Mouse (Mus musculus) heart, postnatal 4 days (tissue): ENCODE data around the gene Aanat. TPM values are rescaled to one million over a fixed set of nuclear protein-coding genes. Genes with fewer than 3 reads are reported as not detected.

Source experiments
- DNase-seq: peaks from one replicate; pipeline ENCODE4 v3.0.0; 2021
- total RNA-seq, 2 experiments: library from RNA; stranded (reverse); gene quantifications; 2 replicates each; pipeline ENCODE4 v1.2.3; 2021

Gene Aanat
- total RNA-seq, 2 experiments from 2014 or later, result not detected

GRCm38 (mm10) chr11:116629472-116629871 is 43.2 kb downstream of the Aanat start:
- no peak for DNase-seq

- DNase-seq, result peak; percentile 51
These were observed 44.1 kb downstream of the Aanat start for GRCm38 (mm10) chr11:116630171-116630965.

DNA sequence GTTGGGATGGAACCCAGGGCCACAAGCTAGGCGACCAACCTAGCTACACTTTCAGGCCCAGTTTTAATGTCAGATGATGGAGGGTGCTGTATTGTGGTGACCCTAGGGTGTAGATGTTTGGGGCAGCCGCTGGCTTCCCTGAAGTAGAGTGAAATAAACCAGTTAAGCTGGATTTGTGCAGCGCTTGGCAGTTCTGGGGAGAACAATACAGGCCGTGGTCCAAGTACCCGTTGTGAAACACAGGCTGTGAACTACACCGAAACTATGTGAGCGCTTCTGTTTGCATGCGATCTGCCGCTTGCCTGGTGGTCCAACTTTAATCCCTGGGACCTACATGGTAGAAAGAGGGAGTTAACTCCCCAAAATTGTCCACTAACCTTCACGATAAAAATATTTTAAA is 46.7 kb downstream of the Aanat start:
- DNase-seq, result no peak

DNA sequence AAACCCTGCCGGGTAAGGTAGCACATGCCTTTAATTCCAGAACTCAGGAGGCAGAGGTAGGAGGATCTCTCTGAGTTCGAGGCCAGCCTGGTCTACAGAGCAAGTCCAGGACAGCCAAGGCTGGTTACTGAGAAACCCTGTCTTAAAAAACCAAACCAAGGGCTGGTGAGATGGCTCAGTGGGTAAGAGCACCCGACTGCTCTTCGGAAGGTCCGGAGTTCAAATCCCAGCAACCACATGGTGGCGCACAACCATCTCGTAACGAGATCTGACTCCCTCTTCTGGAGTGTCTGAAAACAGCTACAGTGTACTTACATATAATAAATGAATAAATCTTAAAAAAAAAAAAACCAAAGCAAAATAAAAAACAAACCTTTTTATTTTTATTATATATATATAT is 50.4 kb downstream of the Aanat start:
- DNase-seq, result peak; percentile 21

- DNase-seq, result peak; percentile 73
These were observed 54.9 kb downstream of the Aanat start for GRCm38 (mm10) chr11:116641168-116641567.

GRCm38 (mm10) chr11:116641731-116642130 is 55.5 kb downstream of the Aanat start:
- no peak for DNase-seq

DNA sequence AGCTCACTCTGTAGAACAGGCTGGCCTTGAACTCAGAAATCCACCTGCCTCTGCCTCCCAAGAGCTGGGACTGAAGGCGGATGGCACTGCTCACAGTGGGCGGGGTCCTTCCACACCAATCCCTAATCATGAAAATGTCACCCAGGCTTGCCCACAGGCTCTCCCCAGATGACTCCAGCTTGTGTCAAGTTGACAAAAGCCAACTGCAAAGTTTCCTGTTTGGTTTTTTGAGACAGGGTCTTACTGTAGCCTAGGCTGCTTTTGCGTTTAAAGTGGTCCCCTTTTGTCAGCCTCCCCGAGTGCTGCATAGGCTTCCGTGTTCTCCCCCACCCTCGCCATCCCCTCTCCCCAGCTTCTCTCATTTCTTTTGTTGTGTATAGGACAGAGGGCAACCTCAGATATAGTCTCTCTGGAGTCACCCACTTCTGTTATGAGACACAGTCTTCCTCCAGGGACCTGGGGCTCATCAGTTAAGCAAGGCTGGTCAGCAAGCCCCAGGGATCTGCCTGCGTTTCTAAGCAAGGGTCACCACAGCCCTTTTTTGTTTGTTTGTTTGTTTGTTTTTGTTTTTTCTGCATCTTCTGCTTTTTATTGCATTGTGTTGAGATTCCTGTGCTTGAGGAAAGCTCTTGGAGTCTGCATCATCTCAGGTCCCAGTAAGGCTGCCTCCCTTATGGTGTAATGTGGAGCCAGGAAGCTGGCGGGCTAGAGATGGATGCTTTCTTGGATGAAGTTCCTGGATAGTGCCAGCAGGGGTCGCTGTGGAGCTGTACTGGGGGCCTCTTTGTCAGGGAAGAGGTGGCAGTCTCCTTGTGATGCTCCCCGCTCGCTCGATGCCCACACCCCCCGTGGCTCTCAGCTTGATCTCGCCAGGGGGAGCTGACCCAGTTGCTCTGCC is 56.7 kb downstream of the Aanat start:
- peak; percentile 96 for DNase-seq

DNA sequence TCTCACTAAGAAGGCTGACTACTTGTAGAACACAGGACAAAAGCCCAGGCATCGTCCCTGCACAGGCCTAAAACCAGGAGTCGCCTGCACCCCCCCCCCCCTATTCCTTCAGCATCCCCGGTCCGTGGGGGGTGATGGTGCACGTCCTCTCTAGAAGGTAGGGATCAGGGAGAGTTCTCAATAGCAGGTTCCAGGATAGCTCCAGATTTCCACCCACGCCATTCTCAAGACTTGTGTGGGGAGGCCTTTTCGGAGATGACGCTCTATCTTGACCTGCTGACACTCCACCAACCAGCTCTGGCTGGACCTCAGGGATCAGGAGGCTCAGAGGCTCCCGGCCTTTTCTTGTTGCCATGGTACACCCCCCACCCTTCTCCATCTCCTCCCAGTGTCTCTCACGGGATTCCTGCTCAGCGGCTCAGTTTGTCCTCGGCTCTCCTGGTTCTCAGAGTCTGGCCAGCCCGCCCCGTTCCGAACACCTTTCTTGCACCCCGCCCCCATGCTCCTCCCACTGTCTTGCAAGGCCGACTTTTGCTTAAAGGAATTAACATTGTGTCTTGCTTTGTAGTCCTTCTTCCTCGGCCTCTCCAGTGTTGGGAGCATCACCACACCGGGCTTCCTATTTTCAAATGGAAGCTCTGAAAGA is 57.5 kb downstream of the Aanat start:
- peak; percentile 36 for DNase-seq

DNA sequence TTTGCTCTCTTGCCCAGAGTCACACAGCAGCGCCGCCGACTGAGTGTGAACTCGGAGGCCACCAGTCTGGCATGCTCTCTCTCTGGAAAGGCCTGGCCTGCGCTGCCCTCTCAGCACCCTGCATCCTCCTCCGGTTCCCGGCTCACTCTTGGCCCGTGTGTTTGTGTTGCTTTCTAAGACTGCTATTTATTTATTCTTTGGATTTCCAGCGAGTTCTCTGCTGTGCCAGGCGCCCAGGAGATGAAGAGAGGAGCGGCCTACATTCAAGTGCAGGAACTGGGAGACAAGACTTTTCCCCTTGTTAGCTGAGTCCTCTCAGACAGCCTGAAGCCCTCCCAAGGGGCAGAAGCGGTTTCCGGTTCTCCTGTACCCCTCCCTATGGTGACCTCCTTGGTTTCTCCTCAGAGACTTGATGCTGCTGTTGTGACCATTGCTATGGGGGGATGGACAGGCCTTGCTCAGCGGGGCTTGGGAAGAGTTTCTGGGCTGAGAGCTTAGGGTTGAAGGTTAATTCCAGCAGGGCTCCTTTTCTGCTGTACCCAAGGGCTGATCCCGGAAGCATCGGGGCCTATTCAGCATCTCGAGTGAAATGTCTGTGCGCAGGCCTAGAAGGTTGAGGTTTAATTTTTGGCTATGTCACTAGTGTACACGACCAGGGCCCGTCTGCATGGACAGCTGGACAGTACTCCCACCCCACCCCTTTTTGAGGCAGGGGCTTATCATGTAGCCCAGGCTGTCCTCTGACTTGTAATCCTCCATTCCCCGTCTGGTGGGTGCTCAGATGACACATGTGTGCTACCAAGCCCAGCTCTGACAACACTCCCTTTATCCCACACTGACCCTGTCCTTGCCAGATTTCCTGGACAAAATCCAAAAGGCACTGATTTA is 58.2 kb downstream of the Aanat start:
- DNase-seq, result peak; percentile 40

- peak; percentile 6 for DNase-seq
These were observed 59.3 kb downstream of the Aanat start for GRCm38 (mm10) chr11:116645446-116646110.

DNA sequence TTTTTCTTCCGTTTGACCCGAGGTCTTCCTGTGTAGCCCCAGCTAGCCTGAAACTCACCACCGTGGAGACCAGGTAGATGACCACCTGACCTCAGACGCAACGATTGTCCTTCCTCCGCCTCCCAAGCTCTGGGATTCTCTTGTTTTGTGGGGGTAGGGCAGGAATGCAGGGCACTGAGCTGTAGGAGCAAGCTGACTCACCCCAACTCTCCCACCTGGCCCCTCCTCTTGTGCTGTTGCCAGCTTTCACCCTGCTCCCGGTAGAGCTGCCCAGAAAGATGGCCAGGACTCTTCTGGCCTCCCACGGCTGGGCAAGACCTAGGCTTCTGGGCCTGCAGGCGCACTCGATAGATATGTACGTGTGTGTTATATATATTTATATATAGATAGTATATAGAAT is 59.9 kb downstream of the Aanat start:
- peak; percentile 28 for DNase-seq

DNA sequence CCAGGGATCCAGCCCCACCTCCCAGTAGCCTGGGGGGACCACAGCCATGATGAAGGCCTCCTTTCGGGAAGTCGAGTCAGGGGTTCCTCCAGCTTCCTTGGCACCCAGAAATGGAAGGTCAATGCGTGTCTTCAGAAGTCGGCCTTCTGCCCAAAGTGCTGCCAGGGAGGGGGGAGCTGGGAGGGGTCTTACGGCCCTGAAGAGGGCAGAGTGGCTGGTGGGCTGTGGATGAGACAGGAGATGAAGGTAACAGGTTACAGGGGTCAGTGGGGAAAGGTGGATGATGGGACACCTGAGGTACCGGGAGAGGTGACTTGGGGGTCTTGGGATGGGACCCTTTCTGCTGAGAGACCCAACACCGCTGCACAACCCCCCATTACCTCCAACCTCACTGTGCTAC is 60.5 kb downstream of the Aanat start:
- DNase-seq, result peak; percentile 9

Other genes starting within 250 kb of the Aanat start
- gene Rnf157, start 173.4 kb upstream of the Aanat start, total RNA-seq, result 10 to 100 TPM; 11.9 to 12.4 TPM
- gene Ubald2, start 152.3 kb upstream of the Aanat start, total RNA-seq, result 10 to 100 TPM; 52.8 to 55.5 TPM
- under 1 TPM in 1 of 2 experiments, not detected in 1; 0.05 TPM for gene Qrich2, start 120.2 kb upstream of the Aanat start, total RNA-seq
- 10 to 100 TPM; 53.6 to 55.5 TPM for gene Prpsap1, start 92.2 kb upstream of the Aanat start, total RNA-seq
- 1 to 10 TPM; 4.6 to 5.1 TPM for gene Sphk1, start 55.5 kb upstream of the Aanat start, total RNA-seq
- gene Ube2o, start 5.0 kb upstream of the Aanat start, total RNA-seq, result 10 to 100 TPM; 29.1 to 33.8 TPM
- 10 to 100 TPM; 16.4 to 17.5 TPM for gene Rhbdf2, start 40.6 kb downstream of the Aanat start, total RNA-seq
- gene Prcd, start 67.1 kb downstream of the Aanat start, total RNA-seq, result 1 to 10 TPM; 1.1 to 1.5 TPM
- 10 to 100 TPM; 46.2 to 57.9 TPM for gene Cygb, start 67.9 kb downstream of the Aanat start, total RNA-seq
- gene St6galnac1, start 189.1 kb downstream of the Aanat start, total RNA-seq, result not detected
- 10 to 100 TPM; 40.9 to 42.9 TPM for gene Mxra7, start 241.6 kb downstream of the Aanat start, total RNA-seq